Mouse (Mus musculus): ENCODE results near the gene Erp44.

GRCm38 (mm10) chr4:48277011-48277410 lies 2.3 kb downstream of the Erp44 start:
- TF ChIP-seq POLR2A (IDR thresholded peaks at IDR 0.05; ENCODE audit: low read depth, low read length) (no peak), CTCF (IDR thresholded peaks at IDR 0.05; ENCODE audit: extremely low read depth, insufficient read depth, insufficient read length, insufficient replicate concordance) (no peak)
